Mouse (Mus musculus): Measurements from ENCODE around the gene Cuta.
"Not testable (repeated sequence)": the region's sequence is repeated elsewhere in the genome, so short reads cannot be mapped to it uniquely, and the experiment has no call there.

The Cuta gene

DNA sequence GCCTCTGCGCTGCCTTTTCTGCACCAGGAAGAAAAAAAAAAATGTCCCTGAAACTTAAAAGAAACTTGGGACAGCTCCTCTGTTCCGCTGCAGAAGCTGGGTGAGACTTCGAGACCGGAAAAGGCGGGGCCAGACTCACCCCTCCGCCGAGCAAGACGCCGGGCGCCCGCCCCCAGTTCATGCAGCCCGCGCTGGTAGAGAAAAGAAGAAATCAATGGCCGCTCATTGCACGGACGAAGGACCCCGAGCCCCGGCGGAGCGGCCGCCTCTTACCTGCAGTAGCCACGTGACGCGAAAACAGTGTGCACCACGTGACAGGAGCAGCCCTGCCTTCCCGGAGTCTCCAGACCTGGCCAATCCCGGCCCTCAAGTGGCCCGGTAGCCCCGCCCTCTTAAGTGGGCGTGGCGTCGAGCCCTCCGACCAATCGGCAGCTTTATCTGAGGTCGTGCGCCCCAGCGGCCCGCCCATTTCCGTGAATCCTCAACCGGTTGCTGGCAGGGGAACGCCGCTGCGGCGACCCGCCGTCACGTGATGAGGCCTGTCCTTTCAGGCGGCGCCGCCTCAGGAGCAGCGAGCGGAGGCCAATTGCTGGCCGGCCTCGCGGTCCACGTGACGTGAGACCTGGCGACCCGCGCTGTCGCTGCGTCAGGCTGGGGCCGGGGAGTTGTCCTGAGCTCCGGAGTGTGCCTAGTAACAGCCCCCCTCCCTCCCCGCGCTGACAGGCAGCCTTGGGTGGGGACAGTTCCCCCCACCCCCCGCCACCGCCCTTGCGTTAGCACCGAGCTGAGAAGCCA, at the start of gene Cuta:
TSS of gene Cuta (minus strand) at position 392 of the 795 bp plus-strand sequence.
- peak; percentile 100 for DNase-seq

DNA sequence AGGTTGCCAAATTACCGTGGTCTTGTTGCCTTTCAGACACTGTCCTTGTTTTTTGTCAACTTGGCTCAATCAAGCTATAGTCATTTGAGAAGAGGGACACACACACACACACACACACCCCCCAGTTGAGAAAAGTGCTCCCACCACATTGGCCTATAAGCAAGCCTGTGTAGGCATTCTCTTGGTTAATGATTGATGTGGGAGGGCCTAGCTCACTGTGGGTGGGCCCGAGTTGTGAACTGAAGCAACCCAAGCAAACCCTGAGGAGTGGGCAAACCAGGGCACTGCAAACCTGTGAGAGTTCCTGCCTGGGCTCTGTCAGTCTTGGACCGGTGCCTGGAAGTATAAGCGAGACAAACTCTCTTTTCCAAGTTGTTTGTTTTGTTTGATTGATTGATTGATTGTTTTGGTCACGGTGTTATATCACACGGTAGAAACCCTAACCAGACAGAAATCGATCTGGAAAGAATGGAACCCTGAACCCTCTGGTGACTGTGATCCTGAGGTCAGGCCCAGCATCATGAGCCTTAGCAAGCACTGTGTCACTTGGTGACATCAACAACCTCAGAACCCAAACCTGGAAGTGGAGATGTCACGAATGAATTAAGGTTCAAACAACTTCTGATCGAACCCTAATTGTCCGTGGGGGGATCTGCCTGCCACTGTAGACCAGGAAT, 46.3 kb upstream of the Cuta start:
- no peak for DNase-seq

DNA sequence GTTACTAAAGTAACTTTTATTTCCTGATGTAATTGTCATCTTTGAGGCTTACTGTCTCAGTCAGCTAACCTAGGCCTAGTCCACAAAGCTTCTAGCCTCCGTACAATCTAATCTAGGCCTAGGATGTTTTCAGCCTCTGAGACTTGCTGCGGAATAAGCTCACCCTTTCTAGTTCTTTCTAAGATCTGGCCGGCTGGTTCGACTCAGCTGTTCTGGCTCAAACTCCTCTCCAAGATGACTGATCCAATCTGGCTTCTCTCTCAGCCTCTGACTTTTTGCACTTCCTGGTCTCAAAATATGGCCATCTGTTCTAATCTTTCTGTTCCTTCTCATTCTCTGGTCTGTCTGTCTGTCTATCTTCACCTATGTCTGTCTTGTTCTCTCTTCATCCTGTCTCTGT, 44.0 kb upstream of the Cuta start:
- DNase-seq = no peak

DNA sequence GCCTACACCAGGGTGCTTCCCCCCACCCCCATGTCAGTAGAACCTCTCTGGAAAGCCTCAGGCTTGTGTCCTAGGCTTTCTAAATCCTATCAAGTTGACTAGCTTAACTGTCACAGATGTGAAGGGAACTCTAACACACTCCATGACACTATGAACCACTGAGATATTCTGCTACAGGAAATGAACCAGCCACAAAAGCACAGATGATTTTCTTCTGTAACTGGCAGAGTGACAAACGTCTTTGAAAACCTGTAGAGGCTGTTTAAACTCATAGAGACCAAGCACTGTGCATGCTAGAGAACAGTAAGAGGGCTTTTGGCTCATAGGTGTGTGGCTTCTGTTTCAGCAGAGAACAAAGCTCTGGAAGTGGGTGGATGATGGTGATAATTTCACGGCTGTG, 41.7 kb upstream of the Cuta start:
- DNase-seq = no peak

DNA sequence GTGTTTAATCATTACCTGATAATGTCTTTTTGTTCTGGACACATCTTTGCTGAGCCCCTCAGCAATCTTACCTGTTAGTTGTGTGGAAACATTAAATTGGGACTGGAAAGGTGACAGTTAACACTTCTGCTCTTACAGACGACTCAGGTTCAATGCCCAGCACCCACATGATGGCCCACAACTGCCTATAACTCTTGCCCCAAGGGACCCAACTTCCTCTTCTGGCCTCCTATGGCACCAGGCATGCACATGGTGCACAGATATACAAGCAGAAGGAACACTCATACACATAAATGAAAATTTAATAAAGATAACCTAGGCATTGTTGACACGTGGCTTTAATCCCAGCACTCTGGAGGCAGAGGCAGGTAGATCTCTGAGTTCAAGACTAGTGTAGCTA, 40.1 kb upstream of the Cuta start:
- DNase-seq = no peak

DNA sequence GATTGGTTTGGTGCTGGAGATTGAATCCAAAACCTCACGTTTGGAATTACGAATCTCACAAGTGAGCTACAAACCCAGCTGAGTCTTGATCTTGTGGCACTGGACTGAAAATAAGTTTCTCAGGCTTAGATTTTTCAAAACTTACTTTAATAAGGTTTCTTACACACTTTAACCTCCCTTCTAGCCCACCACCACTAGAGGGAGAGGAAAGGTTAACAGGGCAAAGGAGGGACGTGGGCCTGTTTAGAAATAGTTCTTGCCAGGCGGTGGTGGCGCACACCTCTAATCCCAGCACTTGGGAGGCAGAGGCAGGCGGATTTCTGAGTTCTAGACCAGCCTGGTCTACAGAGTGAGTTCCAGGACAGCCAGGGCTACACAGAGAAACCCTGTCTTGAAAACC, 38.0 kb upstream of the Cuta start:
- not testable (repeated sequence) for DNase-seq

DNA sequence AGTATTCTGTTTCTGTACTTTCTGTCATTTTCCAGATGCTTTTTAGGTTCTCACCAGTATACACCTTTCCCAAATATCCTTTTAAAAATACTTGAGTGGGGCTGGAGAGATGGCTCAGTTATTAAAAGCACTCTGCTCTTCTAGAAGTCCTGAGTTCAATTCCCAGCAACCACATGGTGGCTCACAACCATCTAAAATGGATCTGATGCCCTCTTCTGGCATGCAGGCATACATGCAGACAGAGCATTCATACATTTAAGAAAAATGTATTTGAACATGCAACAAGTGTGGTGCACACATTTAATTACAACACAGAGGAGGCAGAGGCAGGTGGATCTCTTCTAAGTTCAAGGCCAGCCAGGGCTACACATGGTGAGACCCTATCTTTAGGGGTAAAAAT, 36.0 kb upstream of the Cuta start:
- DNase-seq = no peak

DNA sequence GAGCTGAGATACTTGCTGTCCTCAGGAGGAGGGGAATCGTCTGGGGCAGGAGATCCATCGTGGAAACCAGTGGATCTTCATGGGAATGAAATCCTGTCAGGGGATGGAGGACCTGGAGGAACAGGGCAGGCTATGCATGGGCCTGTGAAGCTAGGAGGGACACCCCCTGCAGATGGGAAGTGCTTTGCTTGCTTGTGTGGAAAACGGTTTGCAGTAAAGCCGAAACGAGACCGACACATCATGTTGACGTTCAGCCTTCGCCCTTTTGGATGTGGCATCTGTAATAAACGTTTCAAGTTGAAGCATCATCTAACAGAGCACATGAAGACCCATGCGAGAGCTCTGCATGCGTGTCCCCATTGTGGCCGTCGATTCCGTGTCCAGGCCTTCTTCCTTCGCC, 35.2 kb upstream of the Cuta start:
- no peak for DNase-seq

DNA sequence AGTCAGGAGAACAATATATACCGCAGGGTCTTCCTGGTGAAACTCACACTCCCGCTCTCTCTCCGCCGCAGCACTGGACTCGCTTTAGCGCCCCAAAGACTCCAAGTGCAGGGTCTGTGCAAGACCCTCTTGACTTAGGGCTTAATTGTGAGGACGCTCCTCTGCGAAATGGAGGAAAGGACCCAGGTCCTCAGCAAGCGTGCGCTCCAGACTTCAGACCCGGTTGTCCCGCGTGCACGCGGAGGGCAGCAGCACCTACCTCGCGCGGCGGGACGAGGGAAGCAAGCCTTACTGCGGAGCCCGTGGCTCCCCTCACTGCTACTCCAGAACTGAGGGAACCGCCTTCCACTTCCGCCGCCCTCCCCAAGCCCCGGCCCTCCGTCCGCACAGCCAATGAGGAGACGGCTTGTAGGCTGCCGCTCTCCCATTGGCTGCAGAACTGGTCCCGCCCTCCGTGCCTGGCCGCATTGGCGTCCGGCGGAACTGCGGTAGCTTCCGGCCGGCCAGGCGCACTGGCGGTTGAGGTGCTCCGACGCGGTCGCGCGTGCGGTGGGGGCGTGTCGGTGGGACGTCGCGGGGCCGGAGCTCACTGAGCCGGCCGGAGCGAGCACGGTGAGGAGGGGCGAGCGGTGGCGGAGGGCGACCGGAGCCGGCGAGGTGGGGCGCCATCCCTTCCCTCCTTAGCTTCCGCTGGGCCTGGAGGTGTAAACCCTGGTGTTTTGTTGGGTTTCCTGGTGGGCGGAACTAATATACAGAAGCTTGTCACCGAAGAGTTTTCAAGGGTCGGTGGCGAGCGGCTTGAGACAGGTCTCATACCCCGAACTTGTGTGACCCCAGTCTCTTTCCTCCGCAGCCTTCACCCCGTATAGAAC, 33.6 kb upstream of the Cuta start, which contains the start of gene Zbtb9:
TSS of gene Zbtb9 (plus strand) at position 465 of the 872 bp plus-strand sequence.
- DNase-seq = peak; percentile 98

DNA sequence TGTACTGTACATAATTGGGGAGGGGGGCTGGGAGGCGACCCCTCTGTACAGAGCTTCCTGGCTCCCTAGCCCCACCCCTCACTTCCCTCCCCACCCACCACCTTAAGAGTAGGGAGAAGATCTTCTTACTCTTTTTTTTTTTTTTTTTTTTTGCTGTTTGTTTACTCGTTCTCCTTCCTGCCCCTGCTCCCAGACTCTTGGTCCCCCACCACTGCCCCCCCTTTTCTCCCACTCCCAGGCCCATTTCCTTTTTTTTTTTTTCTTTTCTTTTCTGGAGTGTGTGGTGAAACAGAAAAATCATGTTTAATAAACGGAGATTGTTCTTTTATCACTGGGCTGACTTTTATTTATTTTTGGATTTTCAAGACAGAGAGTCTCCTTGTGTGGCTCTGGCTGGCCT, 32.7 kb upstream of the Cuta start:
- peak; percentile 60 for DNase-seq

DNA sequence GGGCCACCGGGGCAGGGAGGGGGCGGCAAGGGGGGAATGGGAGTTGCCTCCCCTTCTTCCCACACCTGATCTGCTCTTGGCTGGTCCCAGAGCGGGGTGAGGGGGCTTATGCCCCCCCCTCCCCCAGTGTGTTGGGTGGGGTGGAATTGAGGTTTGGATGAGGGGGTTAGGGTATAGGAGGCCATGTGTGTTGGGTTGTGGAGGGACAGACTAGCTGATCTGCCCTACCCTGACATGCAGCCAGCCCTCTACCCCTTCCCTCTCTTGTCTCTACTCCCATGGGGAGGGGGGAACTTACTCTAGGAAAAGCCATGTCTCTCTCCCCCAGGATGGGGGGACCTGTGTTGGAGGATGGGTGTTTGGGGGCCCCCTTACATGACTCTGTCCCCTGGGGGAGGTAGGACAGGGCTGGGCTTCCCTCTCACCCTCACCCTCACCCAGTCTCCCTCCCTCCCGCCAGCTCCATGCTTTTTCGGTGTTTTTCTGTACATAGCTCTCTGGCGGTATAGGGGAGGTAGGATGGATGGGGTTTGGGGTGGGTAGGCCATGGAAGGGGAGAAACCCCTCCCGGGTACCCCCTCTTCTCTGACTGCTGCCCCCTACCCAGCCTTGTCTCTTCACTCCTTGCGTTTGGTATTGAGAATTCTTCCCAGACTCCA, 32.0 kb upstream of the Cuta start:
- DNase-seq = no peak

DNA sequence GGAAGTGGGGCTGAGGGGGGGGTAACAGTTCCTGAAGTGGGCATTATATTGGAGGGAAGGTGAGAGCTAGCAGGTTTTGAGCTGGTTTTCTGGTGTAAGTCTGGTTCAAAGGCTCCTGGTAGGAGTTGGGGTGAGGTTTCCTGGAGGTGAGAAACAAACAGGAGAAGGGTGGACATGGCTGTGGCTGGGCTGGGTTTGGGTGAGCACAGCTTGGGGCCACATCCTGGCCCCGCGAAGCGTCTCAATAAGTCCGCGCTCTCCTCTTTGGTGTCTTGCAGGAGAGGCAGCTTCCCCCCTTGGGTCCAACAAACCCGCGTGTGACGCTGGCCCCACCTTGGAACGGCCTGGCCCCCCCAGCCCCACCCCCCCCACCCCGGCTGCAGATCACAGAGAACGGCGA, 30.9 kb upstream of the Cuta start:
- DNase-seq = no peak

DNA sequence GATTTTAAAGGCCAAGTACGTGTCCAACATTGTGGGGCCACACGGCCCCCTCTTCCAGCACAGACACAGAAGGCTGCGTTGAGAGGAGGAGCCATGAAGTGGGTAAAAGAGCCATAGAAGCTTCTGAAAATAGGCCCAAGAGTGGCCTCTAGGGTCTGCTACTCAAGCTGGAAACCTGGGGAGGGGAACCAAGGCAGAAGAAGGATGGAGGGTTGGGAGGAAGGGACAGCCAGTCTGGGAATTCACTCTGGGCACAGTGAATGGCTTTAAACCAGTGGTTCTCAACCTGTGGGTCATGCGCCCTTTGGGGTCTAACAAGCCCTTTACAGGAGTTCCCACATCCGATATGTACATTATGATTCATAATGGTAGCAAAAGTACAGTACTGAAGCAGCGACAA, 29.9 kb upstream of the Cuta start:
- DNase-seq = no peak

DNA sequence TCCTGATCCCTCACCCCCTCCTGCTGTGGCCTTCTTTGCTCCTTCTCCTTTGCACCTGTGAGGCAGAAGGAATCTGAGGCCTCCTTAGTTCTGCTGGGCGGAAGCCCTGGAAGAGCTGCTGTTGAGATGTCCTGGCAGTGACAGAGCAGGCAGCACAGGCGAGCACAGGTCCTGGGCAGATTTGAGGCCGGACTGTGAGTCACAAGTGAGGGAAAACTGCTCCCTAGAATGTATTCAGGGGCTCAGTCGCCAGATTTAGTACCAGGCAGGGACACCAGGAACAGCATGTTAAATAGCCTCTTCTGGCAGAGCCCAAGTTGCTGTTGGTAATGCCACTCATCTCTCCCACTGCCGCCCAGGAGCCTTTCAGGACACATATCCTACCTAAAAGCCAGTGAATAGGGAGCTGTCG, 28.8 kb upstream of the Cuta start:
- no peak for DNase-seq

DNA sequence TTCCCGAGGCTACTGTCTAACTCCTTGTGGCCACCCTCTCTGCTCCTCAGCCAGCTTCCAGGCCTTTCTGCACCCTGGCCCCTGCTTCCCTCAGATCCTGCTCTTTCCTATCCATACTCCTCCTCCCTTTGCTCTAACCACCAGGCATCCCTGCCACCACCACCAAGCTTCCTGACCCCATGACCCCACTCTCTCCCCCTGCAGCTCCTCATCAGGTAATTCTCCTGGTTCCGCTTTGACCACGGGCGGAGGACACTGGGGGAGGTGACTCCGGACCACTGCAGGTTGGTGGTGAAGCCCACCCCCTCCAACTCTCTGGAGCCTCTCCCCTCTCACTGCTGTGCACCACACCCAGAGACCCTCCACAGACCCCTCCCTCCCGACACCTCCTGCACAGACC, 28.1 kb upstream of the Cuta start:
- DNase-seq = no peak

DNA sequence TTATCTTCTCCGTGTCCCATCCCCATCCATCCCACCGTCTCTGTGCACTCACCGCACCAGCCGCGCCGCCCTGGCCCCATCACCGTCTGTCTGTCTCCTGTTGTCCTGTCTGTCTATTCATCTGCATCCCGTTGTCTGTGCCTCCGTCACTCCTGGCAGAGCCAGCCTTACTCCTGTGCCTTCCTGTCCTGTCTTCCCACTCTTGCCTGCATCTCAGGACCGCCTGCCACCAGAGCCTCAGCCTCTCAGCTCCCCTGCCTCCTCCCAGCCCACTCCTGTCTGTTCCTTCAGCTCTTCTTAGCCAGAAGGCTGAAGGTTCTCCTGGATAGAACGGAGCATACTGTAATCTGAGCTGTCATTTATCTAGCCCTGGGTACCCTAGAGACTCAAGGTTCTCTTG, 27.6 kb upstream of the Cuta start:
- no peak for DNase-seq

DNA sequence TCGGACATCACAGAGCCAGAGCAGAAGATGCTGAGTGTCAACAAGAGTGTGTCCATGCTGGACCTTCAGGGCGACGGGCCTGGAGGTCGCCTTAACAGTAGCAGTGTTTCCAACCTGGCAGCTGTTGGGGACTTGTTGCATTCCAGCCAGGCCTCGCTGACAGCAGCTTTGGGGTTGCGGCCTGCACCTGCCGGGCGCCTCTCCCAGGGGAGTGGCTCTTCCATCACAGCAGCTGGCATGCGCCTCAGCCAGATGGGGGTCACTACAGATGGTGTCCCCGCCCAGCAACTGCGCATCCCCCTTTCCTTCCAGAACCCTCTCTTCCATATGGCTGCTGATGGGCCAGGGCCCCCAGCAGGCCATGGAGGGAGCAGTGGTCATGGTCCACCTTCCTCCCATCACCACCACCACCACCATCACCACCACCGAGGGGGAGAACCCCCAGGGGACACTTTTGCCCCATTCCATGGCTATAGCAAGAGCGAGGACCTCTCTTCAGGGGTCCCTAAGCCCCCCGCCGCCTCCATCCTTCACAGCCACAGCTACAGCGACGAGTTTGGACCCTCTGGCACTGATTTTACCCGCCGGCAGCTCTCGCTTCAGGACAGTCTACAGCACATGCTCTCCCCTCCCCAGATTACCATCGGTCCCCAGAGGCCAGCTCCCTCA, 22.3 kb upstream of the Cuta start:
- DNase-seq = no peak

DNA sequence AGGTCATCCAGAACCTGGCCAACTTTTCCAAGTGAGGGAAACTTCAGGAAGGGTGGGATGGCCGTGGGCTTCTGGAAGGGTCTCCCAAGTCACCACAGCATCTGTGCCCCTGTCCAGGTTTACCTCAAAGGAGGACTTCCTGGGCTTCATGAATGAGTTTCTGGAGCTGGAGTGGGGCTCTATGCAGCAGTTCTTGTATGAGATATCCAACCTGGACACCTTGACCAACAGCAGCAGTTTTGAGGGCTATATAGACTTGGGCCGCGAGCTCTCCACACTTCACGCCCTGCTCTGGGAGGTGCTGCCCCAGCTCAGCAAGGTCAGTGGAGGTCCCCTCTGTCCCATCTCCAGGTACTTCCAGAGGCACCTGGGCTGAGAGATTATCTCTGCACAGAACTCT, 20.4 kb upstream of the Cuta start:
- DNase-seq = no peak

DNA sequence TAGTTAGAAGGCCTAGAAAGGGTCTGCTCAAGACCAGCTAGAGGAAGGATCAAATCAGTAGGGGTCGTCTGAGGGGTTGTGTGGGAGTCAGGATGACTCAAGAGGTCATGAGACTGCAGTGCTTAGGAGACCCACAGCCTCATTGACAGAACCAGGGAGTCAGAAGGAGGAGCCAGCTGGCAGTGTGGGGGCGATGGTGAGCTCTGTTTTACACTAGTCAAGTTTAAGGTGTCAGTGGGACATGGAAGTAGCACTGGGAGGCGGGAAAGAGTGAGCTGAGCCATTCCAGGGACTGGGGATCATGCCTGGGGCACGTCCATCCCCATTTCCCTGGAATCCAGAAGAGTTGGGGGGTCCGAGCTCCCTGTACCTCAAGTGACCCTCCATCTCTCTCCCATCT, 19.5 kb upstream of the Cuta start:
- no peak for DNase-seq

DNA sequence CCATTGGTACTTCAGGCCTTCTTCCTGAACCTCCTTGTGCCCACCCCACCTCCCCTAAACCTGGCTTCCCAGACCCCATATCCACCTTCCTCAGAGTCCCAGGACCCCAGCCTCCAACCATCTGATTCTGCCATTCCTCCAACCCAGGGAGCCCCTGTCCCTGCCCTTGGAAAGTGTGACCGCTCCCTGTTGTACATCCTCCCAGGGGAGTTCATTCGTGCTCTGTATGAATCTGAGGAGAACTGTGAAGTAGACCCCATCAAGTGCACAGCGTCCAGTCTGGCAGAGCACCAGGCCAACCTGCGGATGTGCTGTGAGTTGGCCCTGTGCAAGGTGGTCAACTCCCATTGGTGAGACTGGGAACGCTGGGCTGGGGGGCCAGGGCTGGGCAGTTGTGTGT, 18.5 kb upstream of the Cuta start:
- DNase-seq = no peak

DNA sequence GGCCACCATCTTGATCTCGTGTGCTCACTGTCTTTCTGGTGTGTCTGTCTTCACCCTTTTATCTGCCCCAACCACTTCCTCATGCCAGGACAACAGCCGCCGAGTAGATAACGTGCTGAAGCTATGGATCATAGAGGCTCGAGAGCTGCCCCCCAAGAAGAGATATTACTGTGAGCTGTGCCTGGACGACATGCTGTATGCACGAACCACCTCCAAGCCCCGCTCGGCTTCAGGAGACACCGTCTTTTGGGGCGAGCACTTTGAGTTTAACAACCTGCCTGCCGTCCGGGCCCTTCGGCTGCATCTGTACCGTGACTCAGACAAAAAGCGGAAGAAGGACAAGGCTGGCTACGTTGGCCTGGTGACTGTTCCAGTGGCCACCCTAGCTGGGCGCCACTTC, 17.5 kb upstream of the Cuta start:
- no peak for DNase-seq

DNA sequence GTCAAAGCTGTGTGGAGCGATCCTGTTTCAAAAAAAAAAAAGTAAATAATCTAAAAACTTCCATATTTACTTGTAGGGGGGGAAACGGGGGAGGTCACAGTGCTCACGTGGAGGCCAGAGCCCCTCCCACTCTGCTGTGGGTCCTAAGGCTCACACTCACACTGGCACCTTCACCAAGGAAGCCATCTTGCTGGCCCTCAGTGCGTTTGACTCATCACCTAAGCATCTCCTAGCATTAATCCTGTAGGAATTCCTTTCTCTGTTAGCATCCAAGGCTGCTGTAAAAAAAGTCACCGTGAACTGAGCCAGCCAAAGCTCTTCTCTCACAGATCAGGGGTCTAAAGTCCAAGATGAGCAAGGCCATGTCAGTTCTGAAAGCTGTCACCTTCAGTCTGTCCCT, 16.9 kb upstream of the Cuta start:
- DNase-seq = no peak

DNA sequence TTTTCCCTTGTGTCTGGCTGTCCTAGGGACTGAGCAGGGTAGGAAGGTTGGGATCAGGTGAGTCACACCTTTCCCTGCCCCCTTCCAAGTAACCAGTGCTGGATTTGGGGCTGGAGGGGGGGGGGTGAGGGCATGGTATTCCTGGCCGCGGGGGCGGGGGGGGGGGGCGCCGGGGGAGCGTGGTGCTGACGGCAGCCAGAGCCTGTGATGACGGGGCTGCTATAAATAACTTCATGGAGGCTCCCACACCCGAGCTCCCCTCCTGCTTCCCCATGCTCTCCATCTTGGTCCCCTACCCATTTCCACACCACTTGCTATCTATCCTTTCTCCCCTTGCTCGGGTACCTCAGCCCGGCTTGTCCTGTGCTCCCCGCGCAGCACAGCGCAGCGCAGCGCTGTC, 14.4 kb upstream of the Cuta start:
- DNase-seq = no peak
